Mouse (Mus musculus) lung, adult 2 months (tissue): Measurements from ENCODE around the gene Fbxl17.

Experiments
- CTCF ChIP-seq: fragments of 200-500 bp; IDR thresholded peaks from 2 replicates; pipeline ENCODE4 v1.5.1; 2011; ENCODE audit warnings: mild to moderate bottlenecking, low read length, control low read depth; ENCODE audit not compliant: insufficient read depth
- POLR2A ChIP-seq: fragments of 200-500 bp; IDR thresholded peaks from 2 replicates; pipeline ENCODE4 v1.6.1; 2011; ENCODE audit warnings: low read depth, mild to moderate bottlenecking, control low read depth, low read length, borderline replicate concordance; ENCODE audit errors: extremely low read depth

- TF ChIP-seq CTCF: no peak
- no peak for TF ChIP-seq POLR2A
Observed at GRCm38 (mm10) chr17:63446971-63447679, 52.7 kb downstream of the Fbxl17 start.
